Mouse (Mus musculus) neural tube, embryonic 15.5 days (tissue): ENCODE results near the gene Gast. TPM values are rescaled to one million over a fixed set of nuclear protein-coding genes. Genes with fewer than 3 reads are reported as not detected.
"Not testable (repeated sequence)": the region's sequence is repeated elsewhere in the genome, so short reads cannot be mapped to it uniquely, and the experiment has no call there.

ENCODE experiments used
- ATAC-seq: fragments of 200-750 bp; cut with Nextera tagmentation; 2 replicates; pipeline ENCODE4 v1.8.0; 2017; ENCODE audit warnings: mild to moderate bottlenecking, moderate TSS enrichment, moderate library complexity; ENCODE audit not compliant: low FRiP score
- H3K27ac ChIP-seq: fragments of 300-500 bp; sonication (generic); replicated peaks from 2 replicates; pipeline ENCODE4 v1.5.1; 2015; ENCODE audit warnings: mild to moderate bottlenecking, inconsistent platforms
- H3K27me3 ChIP-seq: fragments of 300-500 bp; sonication (generic); replicated peaks from 2 replicates; pipeline ENCODE4 v1.6.1; 2015; ENCODE audit warnings: inconsistent platforms
- H3K36me3 ChIP-seq: fragments of 300-500 bp; sonication (generic); 2 replicates; pipeline ENCODE4 v1.6.1; 2015; ENCODE audit warnings: inconsistent platforms
- H3K4me1 ChIP-seq: fragments of 300-500 bp; sonication (generic); 2 replicates; pipeline ENCODE4 v1.6.1; 2015; ENCODE audit warnings: inconsistent platforms
- H3K4me2 ChIP-seq: fragments of 300-500 bp; sonication (generic); 2 replicates; pipeline ENCODE4 v1.6.1; 2015; ENCODE audit warnings: inconsistent platforms, mild to moderate bottlenecking, moderate library complexity
- H3K4me3 ChIP-seq: fragments of 300-500 bp; sonication (generic); replicated peaks from 2 replicates; pipeline ENCODE4 v1.5.1; 2015; ENCODE audit warnings: mild to moderate bottlenecking, inconsistent platforms
- H3K9ac ChIP-seq: fragments of 300-500 bp; sonication (generic); replicated peaks from 2 replicates; pipeline ENCODE4 v1.6.1; 2015; ENCODE audit warnings: mild to moderate bottlenecking, inconsistent platforms
- H3K9me3 ChIP-seq: fragments of 300-500 bp; sonication (generic); replicated peaks from 2 replicates; pipeline ENCODE4 v1.6.1; 2016; ENCODE audit warnings: inconsistent platforms
- WGBS: fragments of 180-500 bp; shearing (Covaris S2); methylation state at CpG from one replicate; pipeline ENCODE4 v1.1.7; 2015; ENCODE audit warnings: mixed read lengths; 5-methylcytosine and 5-hydroxymethylcytosine counted together
- polyA plus RNA-seq: library from polyadenylated mRNA; unstranded; fragments of >200 nt; fragmentation: Nextera tagmentation; extraction: Ambion mirVana; gene quantifications from 2 replicates; pipeline ENCODE4 v1.2.1, GENCODE M21; 2015

Gast gene
- polyA plus RNA-seq, 1 experiment from 2014 or later, result not detected

GRCm38 (mm10) chr11:100308672-100309071 is 25.5 kb upstream of the Gast start:
- not testable (repeated sequence) for H3K27ac ChIP-seq, H3K4me1 ChIP-seq, H3K9me3 ChIP-seq, ATAC-seq, H3K4me2 ChIP-seq, H3K27me3 ChIP-seq, H3K36me3 ChIP-seq, H3K4me3 ChIP-seq, H3K9ac ChIP-seq
- 94% methylated on average over 6 of the region's 6 CpGs for WGBS

- H3K4me2 ChIP-seq, result no peak overlapping the region
- no peak overlapping the region for H3K27ac ChIP-seq
- ATAC-seq, result no peak
- no peaks in the 10 kb centered on the region for H3K27me3 ChIP-seq
- H3K4me3 ChIP-seq, result no peak overlapping the region
- no peaks in the 10 kb centered on the region for H3K9me3 ChIP-seq
- H3K4me1 ChIP-seq, result peaks cover 7% of the 10 kb centered on the region; the same call in 1 of the 2 replicates
- H3K9ac ChIP-seq, result no peak overlapping the region
- 67% methylated on average over 1 of the region's 1 CpGs for WGBS
- H3K36me3 ChIP-seq, result no peaks in the 10 kb centered on the region
Measured at GRCm38 (mm10) chr11:100311656-100312055, 22.6 kb upstream of the Gast start.

- Histone ChIP-seq H3K4me3 (no peak overlapping the region), H3K9ac (no peak overlapping the region; the same call in 1 of the 2 replicates), H3K27me3 (no peaks in the 10 kb centered on the region), H3K4me1 (peaks cover 7% of the 10 kb centered on the region; the same call in 1 of the 2 replicates), H3K4me2 (no peak overlapping the region), H3K36me3 (no peaks in the 10 kb centered on the region), H3K27ac (0 out of 2 replicates have a peak overlapping the region, but pooled peaks have one; percentile 9), H3K9me3 (no peaks in the 10 kb centered on the region)
- 15% methylated on average over 5 of the region's 5 CpGs for WGBS
- no peak for ATAC-seq
Measured at GRCm38 (mm10) chr11:100312096-100312679, 22.0 kb upstream of the Gast start.

- H3K27me3 ChIP-seq, result no peaks in the 10 kb centered on the region
- H3K36me3 ChIP-seq, result no peaks in the 10 kb centered on the region
- no peak overlapping the region for H3K27ac ChIP-seq
- 91% methylated on average over 6 of the region's 6 CpGs for WGBS
- no peak overlapping the region for H3K9ac ChIP-seq
- no peak for ATAC-seq
- H3K4me3 ChIP-seq, result no peak overlapping the region
- no peaks in the 10 kb centered on the region for H3K9me3 ChIP-seq
- H3K4me2 ChIP-seq, result no peak overlapping the region
- H3K4me1 ChIP-seq, result peaks cover 7% of the 10 kb centered on the region; the same call in 1 of the 2 replicates
Measured at GRCm38 (mm10) chr11:100313424-100313823, 20.8 kb upstream of the Gast start.

- no peak overlapping the region for H3K4me2 ChIP-seq
- no peak for ATAC-seq
- H3K4me3 ChIP-seq, result no peak overlapping the region
- no peak overlapping the region for H3K9ac ChIP-seq
- H3K36me3 ChIP-seq, result no peaks in the 10 kb centered on the region
- no peaks in the 10 kb centered on the region for H3K27me3 ChIP-seq
- H3K9me3 ChIP-seq, result no peaks in the 10 kb centered on the region
- WGBS, result 88% methylated on average over 5 of the region's 5 CpGs
- peaks cover 11% of the 10 kb centered on the region; the same call in 1 of the 2 replicates for H3K4me1 ChIP-seq
- H3K27ac ChIP-seq, result no peak overlapping the region
Measured at GRCm38 (mm10) chr11:100315439-100315838, 18.8 kb upstream of the Gast start.

GRCm38 (mm10) chr11:100317826-100318380 is 16.3 kb upstream of the Gast start:
- Histone ChIP-seq H3K27me3 (no peaks in the 10 kb centered on the region), H3K9me3 (no peaks in the 10 kb centered on the region), H3K4me1 (peaks cover 18% of the 10 kb centered on the region), H3K4me3 (no peak overlapping the region), H3K9ac (no peak overlapping the region), H3K4me2 (no peak overlapping the region), H3K27ac (no peak overlapping the region), H3K36me3 (peaks cover 17% of the 10 kb centered on the region)
- ATAC-seq, result no peak
- 68% methylated on average over 6 of the region's 6 CpGs for WGBS

GRCm38 (mm10) chr11:100318529-100319451 is 15.4 kb upstream of the Gast start:
- Histone ChIP-seq H3K4me2 (peak overlapping the region; percentile 68), H3K9me3 (no peaks in the 10 kb centered on the region), H3K4me1 (peaks cover 18% of the 10 kb centered on the region), H3K36me3 (peaks cover 17% of the 10 kb centered on the region), H3K4me3 (peak overlapping the region; percentile 76), H3K27me3 (no peaks in the 10 kb centered on the region), H3K9ac (0 out of 2 replicates have a peak overlapping the region, but pooled peaks have one; percentile 42), H3K27ac (peak overlapping the region; percentile 87)
- 0 out of 2 replicates have a peak, but pooled peaks have one; percentile 2 for ATAC-seq
- 92% methylated on average over 10 of the region's 10 CpGs for WGBS

GRCm38 (mm10) chr11:100319492-100320171 is 14.6 kb upstream of the Gast start, which contains the start of gene Eif1:
TSS of gene Eif1 (plus strand) at chr11:100319885.
- under 1% methylated on average over 55 of the region's 58 CpGs for WGBS
- H3K36me3 ChIP-seq, result peaks cover 17% of the 10 kb centered on the region
- ATAC-seq, result peak; percentile 92
- H3K4me3 ChIP-seq, result peak within 1 kb of the TSS; percentile 76
- H3K4me1 ChIP-seq, result peaks cover 18% of the 10 kb centered on the region
- peak within 1 kb of the TSS; percentile 95 for H3K9ac ChIP-seq
- H3K27me3 ChIP-seq, result no peaks in the 10 kb centered on the region
- peak within 1 kb of the TSS; percentile 99 for H3K27ac ChIP-seq
- H3K9me3 ChIP-seq, result no peaks in the 10 kb centered on the region
- peak within 1 kb of the TSS; percentile 79 for H3K4me2 ChIP-seq

GRCm38 (mm10) chr11:100320172-100320630 is 14.0 kb upstream of the Gast start:
- Histone ChIP-seq H3K9ac (peak overlapping the region; percentile 95), H3K4me2 (peak overlapping the region; percentile 79)
- WGBS, result 3% methylated on average over 39 of the region's 40 CpGs

GRCm38 (mm10) chr11:100320701-100321410 is 13.4 kb upstream of the Gast start:
- peaks cover 17% of the 10 kb centered on the region for H3K36me3 ChIP-seq

More at GRCm38 (mm10) chr11:100320172-100320630, 14.0 kb upstream of the Gast start:
- Histone ChIP-seq H3K9me3 (no peaks in the 10 kb centered on the region), H3K27ac (peak overlapping the region; percentile 99), H3K27me3 (no peaks in the 10 kb centered on the region), H3K4me1 (peaks cover 18% of the 10 kb centered on the region), H3K4me3 (peak overlapping the region; percentile 76), H3K36me3 (peaks cover 17% of the 10 kb centered on the region)
- peak; percentile 90 for ATAC-seq

More at GRCm38 (mm10) chr11:100320701-100321410, 13.4 kb upstream of the Gast start:
- 18% methylated on average over 11 of the region's 11 CpGs for WGBS
- H3K4me3 ChIP-seq, result peak overlapping the region; percentile 76
- not testable (repeated sequence) for H3K27me3 ChIP-seq, H3K9me3 ChIP-seq, ATAC-seq
- peak overlapping the region; percentile 99 for H3K27ac ChIP-seq
- peaks cover 18% of the 10 kb centered on the region for H3K4me1 ChIP-seq
- peak overlapping the region; percentile 79 for H3K4me2 ChIP-seq
- peak overlapping the region; percentile 95 for H3K9ac ChIP-seq
